Mouse (Mus musculus) layer of hippocampus, adult 11-12 months (tissue): ENCODE measurements around the gene Slc15a2.

Experiments used
- DNase-seq: peaks from one replicate; pipeline ENCODE4 v3.0.0; 2022; ENCODE audit warnings: low spot score

Gene Slc15a2

DNA sequence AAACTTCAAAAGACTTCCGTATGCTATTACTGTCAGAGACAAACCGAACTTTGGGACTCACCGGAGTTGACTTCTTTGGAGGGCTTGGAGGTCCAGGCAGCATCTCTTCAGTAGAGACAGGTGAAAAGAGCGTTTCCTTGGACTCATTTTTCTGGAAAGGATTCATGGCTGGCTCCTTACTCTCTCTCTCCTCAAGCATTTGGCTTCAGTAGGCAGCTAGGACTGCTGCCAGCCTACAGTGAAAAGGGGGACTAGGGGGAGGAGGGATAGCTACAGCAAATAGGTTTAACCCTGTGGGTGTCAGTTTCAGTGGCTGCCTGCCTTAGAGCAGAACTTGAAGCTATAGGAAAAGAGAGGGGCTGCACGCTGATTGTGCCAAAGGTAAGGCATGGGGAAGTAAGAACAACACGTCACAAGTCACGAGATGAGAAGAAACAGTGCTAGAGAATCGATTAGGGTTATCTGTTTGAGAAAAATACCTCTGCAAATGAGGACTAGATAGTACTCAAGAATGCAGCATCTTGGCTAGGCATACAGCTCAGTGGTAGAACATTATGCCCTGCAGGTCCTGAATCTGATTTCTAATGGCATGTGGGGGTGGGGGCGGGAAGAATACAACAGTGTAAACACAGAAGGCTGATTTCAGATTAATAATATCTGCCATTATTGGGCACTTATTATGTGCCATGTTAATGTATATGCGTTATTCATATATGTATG lies at the start of gene Slc15a2:
Gene Slc15a2 (minus strand): TSS at position 369 of the 720 bp plus-strand sequence.
- DNase-seq, result peak; percentile 20

DNA sequence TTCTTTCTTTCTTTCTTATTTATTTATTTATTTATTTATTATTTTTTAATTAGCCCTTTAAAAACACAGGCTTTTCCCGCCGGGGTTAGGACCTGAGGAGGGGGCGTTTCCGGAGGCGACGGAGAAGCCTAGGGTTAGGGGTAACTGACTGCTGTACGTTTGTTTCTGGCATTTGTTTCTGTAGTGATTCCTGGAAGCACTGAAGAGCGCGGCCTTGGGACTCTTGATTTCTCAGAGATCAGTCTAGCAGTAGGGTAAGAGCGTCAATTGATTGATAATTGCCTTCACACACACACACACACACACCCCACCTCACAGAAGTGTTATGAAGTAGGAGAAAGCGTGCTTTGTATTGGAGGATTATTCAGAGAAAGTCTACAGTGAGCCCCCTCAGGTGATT lies 44.1 kb upstream of the Slc15a2 start:
- DNase-seq, result no peak

DNA sequence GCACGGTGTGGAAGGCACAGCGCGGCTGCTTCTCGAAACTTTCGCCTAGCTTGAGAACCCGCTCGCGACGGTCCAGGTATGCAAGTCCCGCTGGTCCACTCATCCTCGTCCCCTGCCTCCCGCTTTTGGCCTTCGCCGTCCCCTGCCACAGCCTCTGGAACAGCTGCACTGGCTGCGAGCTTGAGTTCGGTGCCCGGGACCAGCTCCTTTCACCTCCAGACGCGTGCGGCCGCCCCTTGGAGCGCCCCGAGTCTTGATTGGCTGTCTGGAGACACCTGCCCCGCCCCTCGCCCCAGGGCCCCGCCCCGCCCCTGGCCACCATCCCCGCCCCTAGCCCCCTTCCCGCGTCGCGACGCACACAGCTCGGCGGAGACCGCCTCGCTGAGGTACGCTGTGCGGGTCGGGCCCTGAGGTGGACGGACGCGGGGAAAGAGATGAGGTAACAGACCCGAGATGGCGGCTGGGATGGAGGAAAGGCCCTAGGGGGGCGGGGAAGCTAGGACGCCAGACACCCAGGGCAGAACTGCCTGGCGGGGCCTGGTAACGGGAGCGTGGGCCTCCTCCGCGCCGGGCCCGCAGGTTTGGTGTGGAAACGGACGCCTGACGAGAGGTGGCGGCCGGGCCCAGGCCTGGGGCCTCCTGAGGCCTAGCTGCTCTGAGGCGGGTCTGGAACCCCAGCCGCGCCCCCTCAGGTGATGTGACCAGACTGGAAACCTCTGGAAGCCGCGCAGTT lies 43.5 kb upstream of the Slc15a2 start, which contains the start of gene Iqcb1:
Gene Iqcb1 (plus strand): TSS at position 332 of the 733 bp plus-strand sequence.
- peak; percentile 80 for DNase-seq

DNA sequence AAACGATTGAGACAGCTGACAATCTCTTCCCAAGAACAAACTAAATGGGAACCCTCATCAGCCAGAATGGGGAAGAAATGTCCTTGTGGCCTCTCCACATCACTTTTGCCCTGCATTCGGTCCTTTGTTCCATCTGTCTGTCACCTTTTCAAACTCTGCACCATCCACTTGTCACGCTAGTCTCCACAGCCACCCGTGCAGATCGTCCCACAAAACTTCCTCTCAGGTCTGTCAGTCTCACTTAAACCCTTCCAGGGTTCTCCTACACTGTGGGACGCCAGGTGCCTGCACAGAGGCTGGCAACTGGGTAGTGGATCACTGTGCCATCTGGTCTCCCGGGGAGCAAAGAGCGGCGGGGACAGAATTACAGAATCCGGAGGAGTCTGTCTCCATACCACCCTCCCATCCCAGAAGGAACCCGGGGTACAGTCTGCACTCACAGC lies 42.9 kb upstream of the Slc15a2 start:
- no peak for DNase-seq

DNA sequence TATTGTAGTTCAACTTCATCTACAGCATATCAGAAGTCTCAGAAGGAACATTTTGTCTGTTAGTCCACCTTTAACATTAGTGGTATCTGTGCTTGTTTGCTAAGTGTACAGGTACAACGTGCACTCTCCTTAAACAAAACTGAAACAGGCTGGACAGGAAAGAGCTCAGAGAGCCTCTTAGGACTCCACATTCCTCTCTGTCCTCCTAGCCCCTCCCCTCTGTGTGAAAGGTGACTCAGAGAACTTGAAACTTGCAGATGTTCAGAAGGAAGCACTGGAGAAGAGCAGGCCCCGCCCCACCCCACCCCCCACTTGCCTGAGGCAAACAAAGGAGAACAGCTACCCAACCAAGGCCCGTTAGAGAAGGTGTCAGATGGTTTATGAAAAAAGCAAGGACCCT lies 36.7 kb upstream of the Slc15a2 start:
- DNase-seq, result no peak

DNA sequence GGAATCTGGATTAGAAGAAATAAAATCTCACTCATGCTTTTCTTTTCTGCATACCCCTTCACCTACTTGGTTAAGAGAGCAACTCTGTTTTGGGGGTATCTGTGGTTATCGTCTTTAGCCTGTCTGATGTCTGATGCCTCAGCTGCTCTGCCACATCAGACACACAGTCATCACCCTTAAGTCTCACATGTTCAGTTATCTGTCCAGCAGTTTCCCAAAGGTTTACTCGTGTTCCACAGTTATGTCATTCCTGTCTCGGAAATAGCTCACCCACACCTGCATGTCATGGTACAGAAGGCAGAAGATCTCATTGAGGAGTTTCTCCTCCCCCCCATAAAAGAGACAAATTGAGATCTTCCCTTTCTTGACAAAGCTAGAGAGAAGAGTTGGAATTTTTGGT lies 36.0 kb upstream of the Slc15a2 start:
- no peak for DNase-seq

DNA sequence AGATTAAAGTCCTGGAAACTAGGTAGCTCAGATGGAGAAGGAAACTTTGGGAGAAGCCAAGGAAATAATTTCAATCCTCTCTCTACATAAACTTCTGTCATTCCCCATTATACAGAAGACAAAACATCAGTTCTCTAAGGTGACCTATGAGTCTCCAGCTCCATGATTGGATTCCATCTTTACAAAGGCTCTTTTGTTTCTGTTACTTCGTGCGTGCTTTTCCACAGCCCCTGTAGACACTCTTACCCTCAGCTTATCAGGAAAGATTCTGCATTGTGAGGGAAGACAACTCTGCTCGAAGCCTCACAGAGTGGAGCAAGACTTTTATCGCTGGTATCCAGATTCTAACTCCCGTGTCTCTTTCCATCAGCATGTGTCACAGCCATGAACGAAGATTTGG lies 35.3 kb upstream of the Slc15a2 start:
- no peak for DNase-seq

DNA sequence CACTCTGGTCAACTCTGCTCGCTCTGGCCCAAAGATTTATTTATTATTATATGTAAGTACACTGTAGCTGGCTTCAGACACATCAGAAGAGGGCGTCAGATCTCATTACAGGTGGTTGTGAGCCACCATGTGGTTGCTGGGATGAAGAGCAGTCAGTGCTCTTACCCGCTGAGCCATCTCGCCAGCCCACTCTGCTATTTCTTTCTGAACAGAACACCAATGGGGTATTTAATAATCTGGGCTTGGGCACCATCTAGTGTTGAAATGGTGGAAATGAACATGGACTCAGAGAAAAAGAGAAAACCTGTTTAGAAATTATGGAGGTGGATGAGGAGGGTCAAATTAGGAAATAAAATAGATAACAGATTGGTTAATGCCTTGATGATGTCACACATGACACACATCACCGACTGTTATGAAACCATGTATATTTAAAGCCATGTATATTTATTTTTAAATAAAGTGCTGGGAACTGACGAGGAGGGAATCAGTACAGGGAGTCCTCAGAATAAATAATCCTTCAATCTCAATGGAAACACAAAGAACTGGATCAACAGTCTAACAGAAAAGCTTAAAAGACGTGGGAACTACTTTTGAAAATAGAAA lies 32.7 kb upstream of the Slc15a2 start:
- peak; percentile 89 for DNase-seq

DNA sequence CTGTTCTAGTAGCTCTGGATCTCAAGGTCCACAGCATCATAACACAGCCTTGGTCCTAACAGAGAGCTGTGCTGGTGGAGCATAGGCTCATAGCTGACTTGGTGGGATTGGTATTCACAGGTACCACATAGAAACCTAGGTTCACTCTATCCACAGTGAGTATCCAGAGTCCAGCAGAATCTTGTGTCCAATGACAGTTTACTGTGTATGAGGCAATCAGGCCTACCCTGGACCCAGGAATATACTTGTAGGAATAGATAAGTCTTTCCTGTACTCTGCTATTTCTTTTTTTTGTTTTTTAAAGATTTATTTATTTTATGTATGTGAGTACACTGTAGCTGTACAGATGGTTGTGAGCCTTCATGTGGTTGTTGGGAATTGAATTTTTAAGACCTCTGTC lies 32.2 kb upstream of the Slc15a2 start:
- DNase-seq, result no peak

DNA sequence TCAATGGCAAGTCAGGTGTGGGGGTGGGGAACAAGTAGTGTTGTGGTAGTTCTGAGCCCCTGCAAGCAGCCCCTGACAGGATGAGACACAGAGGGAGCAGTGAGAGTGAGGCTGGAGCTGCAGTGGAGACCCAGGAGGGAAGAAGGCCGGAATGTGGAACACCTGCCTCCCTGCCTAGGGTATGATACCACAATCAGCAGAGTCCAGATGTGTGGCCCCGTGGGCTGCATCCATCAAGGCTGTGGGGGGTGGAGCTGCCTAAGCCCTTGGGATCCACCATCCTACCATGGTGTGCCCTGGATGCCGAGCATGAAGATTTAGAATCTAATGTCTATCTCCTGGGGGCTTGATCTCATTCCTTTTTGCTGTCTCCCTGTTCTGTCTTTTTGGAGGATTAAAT lies 28.9 kb upstream of the Slc15a2 start:
- DNase-seq, result no peak

DNA sequence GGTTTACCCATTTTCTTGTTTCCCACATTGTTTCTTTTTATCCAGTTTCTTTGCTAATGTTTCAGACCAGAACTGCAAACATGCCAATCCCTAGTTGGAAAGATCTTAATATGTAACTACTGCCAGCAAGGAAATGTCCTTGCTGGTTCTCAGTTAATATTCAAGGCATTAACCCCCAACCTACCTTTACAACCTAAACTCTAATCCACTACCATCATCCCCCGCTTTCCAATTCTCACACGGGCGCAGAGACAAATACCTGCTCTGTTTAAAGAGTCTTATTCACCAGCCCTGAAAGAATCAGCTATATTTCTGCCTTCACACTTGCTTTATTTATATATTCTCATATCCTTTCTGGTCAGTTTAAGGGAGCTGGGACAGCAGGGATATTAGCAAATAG lies 23.9 kb upstream of the Slc15a2 start:
- DNase-seq, result no peak

DNA sequence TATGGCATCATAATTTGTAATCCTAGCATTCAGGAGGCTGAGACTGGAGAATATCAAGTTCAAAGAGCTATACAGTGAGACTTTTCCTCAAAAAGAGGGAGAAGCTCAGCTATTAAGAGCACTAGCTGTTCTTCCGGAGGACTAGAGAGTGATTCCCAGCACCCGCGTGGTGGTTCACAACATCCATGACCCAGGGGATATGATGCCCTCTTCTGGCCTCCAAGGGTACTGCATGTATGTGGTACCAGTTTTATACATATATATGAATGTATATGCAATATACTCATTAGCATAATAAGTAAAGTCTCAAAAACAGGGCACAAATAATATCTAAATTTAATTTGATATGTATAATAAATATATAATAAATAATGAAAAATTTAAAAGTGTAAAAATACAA lies 17.6 kb upstream of the Slc15a2 start:
- no peak for DNase-seq

DNA sequence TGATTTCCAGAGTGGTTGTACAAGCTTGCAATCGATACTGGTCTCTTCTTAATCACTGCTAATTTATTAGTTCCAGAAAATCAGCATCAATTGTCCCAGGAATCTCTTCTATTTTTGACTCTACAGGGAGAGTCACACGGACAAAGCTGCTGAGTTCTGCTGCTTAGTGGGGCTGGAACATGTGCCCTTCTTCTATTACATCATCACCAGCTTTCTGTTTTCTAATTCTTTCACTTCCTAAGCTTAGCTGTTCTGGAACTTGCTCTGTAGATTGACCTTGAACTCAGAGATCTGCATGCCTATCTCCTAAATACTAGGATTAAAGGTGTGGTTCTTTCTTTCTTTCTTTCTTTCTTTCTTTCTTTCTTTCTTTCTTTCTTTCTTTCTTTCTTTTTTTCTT lies 13.6 kb upstream of the Slc15a2 start:
- DNase-seq, result no peak

DNA sequence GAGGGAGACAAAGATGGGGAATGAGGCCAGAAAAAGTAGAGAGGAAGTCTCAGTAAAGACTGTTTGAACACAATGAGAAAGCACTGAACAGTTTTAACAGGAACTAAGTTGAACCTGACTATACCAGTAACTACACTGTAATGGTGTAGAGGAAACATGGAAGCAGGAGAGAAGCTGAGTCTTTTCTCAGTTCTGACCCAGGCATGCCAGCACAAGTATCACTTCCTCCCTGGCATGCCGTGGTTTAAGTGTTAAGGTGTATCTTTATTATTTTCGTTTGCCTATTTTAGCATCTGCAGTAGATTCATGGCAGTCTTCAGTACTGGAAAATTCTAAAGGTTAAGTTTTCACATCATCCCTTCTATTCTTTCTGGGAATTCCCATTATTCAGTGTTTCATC lies 10.2 kb upstream of the Slc15a2 start:
- DNase-seq, result no peak

DNA sequence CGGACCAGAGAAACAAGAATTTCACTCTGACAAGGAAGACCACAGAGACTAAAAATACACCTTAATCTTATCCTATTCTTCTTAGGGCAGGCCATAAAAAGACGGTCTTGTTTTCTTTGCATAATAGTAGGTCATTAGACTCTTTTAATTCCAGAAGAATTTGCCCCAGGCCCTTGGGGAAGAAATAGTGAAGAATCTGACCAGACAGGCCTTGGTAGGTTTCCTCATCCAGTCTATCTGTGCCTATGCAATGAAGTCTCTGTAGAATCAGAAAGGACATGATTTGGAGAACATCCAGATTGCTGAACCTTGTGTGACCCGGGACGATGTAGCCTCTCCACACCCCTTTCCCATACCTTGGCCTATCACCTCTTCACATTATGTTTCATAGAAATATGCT lies 5.4 kb upstream of the Slc15a2 start:
- DNase-seq, result no peak

DNA sequence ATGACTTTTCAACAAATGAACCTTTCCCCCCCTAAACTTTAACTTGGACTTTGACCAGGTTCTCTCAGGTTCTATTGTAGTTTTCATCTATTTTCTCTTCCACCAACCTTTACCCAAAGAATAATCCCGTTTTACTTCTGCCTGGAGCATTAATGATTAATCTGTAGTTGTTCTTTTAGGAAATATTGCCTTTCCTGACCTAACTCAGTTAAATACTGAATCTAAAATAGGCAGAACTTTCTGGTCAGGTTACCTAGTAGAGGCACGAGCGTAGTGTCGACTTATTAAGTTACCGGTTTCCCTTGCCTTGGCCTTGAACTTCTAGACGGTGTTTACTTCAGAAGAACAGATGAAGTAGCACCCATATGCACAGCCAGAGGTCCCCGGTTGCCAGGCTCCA lies 1.7 kb upstream of the Slc15a2 start:
- no peak for DNase-seq

DNA sequence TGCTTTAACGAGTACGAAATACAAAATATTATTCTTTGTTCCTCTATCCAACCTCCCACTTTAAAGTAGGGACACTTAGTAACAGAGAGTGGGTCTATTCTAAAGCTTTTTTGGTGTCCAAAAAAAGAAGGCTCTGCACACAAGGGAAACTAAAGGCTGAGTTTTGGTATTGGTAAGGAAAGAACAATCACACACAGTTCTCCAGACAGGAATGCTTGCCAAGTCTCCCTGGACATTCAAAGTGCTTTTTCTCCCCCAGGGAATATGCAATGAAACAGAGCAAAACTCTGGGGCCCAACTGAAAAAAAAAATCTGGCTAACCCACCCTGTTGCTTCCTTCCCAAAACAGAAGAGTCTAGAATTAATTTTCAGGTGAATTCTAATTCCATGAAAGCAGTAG lies 616 bp downstream of the Slc15a2 start:
- peak; percentile 12 for DNase-seq

DNA sequence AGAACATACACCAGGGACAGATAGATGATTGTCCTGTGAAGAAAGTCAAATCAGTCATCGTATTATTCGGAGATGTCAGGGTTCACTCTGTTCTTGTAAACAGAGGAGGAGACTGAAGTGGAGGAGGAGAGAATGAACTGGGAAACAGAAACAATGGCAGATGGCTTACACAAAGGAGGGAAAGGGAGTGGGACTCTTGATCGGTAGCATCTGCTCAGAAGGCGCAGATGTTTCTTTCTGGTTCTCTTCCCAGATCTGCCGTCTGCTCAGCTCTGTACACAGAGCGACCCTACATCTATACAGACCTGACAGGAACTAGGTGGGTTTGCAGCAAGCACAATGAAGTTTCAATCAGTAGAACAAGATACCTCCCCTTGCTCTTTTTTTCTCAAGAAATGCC lies 9.1 kb downstream of the Slc15a2 start:
- DNase-seq, result peak; percentile 65

DNA sequence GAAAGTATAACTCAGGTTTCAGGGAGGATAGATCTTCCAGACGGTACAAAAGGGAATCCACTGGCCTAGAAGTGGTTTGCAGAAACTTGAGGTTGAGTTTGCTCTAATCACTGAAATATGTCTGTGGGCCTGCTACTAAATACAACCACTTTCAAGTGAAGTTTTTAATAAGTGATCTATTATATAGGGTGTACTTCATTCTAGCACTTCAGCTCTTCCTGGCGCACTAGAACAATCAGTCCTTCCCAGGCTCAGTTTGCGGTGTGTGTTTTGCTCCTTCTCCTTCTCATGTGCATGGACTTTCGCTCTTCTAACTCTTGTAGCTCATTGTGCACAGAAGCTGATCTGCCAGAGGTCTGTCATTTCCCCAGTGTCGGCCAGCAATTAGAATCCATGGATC lies 11.8 kb downstream of the Slc15a2 start:
- DNase-seq, result no peak

DNA sequence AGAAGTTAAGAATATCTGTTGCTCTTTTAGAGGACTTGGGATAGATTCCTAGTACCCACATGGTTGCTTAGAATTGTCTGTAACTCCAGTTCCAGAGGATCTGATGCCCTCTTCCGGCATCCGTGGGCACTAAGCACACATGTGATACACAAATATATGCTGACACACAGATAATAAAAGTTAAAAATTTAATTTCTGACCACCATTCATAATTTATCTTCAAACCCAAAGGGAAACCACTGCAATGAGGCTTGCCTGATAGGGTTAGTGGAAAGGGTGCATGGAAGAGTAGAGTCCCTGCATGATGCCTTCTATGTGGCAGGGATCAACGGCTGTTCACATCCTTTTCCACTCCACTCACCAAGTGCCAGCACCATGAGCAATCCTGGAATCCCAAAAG lies 13.1 kb downstream of the Slc15a2 start:
- DNase-seq, result no peak

DNA sequence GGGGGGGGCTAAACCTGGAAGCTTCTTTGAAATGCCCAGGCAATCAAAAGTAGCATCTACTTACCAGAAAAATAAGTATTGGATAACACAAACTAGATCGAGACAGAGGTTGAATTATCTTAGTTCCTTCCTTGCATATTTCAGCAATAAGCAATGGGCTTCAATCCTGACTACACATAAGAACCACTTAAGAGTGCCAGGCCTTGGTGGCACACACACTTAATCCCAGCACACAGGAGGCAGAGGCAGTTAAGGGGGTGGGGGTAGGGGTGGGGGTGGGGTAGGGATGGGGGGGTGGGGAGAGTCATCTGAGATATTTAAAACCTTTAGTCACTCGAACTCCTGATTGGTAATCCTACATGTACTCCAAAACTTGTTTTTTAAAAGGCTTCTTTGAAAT lies 13.5 kb downstream of the Slc15a2 start:
- no peak for DNase-seq

DNA sequence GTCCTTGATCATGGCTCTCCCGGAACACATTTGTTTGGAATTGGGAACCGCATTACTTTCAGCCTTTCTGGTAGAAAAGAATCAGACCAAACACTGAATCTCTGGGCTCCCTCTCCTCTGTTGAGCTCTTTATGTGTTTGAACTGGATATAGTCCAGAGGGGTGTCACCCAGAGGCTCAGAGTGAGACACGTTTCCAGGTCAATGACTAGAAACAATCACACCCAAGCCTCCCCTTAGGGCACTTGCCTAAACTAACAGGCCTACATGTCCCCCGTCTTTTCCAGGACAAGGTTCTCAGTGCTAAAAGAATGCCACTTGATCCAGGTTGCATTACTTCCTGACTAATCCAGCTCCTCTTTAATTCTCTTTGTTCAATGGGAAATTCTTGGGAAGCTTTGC lies 13.9 kb downstream of the Slc15a2 start:
- DNase-seq, result peak; percentile 26

DNA sequence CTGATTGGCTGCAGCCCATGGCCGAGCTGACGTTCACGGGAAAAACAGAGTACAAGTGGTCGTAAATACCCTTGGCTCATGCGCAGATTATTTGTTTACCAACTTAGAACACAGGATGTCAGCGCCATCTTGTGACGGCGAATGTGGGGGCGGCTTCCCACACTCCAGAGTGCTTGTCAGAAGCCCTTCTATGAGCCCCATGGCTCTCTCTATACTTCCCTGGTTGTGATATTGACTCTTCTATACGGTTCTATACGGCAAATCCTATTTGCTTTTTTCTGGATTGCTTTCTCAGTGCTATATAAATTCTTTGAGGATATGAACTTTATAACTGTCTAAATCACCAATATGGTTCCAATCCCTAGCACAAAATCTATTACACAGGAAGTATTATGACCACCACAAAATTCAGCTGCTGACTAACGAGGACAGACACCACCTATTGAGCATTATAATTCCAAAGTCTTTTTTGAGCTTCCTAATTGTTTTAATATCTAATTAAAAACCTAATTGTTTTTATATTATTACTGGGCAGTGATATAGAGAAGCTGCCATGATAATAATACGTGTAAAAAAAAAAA lies 14.5 kb downstream of the Slc15a2 start:
- no peak for DNase-seq
